Mouse (Mus musculus): ENCODE data around the gene Cox15. TPM values are rescaled to one million over a fixed set of nuclear protein-coding genes. Genes with fewer than 3 reads are reported as not detected.

Gene Cox15
- total and polyA plus RNA-seq, 3 experiments, result 30.2 to 59.1 (median 32.4) TPM

DNA sequence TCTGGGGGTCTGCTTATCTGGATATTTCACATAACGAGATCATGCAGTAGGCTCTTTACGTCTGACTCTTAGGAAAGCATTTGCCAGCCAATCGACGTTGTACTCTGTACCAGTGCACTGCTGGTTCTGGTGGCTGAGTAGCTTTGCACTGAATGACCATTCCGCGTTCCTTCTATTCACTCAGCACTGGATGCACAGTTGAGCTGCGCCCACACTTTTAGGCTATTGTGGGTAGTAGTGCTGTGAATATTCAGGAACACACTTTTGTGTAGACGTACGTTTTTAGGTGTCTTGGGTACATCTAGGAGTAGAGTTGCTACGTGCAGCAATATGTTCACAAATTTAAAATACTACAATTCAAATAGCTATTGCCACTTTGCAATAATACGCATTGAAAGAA is 32.7 kb downstream of the Cox15 start:
- no peaks in the 10 kb centered on the region for H3K27me3 ChIP-seq (ENCODE audit: control insufficient read depth in 1 of 2, insufficient read depth in 2 of 2, low read length in 2 of 2)
- DNase-seq (ENCODE audit: low read depth, low spot score), result no peak
- H3K27ac ChIP-seq (ENCODE audit: control insufficient read depth, low read depth, low read length), result no peak overlapping the region
- H3K4me3 ChIP-seq (ENCODE audit: control insufficient read depth in 1 of 2, insufficient read depth in 1 of 2, low read depth in 2 of 2, low read length in 2 of 2), result no peak overlapping the region
- no peaks in the 10 kb centered on the region for H3K79me2 ChIP-seq (ENCODE audit: control insufficient read depth, insufficient read depth, low read length, poor library complexity)
- H3K36me3 ChIP-seq (ENCODE audit: control insufficient read depth in 1 of 2, insufficient read depth in 2 of 2, low read length in 2 of 2), result no peaks in the 10 kb centered on the region
- no peak for TF ChIP-seq POLR2AphosphoS5 (IDR thresholded peaks at IDR 0.05; ENCODE audit: borderline replicate concordance, low read depth, low read length)
- TF ChIP-seq HCFC1 (IDR thresholded peaks at IDR 0.05; ENCODE audit: low read depth, low read length), result no peak
- no peak for TF ChIP-seq MEF2A (IDR thresholded peaks at IDR 0.05; ENCODE audit: extremely low read depth, insufficient replicate concordance, low read depth, low read length, poor library complexity, severe bottlenecking)
- no peaks in the 10 kb centered on the region for H3K4me1 ChIP-seq (ENCODE audit: control insufficient read depth in 1 of 2, insufficient read depth in 2 of 2, low read length in 2 of 2)
- H3K9me3 ChIP-seq (replicated peaks; ENCODE audit: insufficient read depth, low read length), result no peaks in the 10 kb centered on the region
- no peak overlapping the region for H3K9ac ChIP-seq (ENCODE audit: control insufficient read depth, low read depth, low read length, poor library complexity, severe bottlenecking)

DNA sequence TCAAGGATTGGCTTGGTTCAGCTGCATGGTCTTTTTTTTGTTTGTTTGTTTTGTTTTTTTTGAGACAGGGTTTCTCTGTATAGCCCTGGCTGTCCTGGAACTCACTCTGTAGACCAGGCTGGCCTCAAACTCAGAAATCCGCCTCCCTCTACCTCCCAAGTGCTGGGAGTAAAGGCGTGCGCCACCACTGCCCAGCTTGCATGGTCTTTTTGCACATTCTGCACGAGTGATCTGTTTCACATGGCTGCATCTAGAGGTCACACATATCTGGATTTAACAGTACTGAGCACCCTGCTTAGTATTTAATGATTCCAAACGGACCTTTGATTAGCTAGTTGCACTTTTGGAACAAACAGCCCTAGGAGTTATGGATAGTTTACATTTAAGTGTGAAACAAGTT is 40.8 kb downstream of the Cox15 start:
- H3K27me3 ChIP-seq (ENCODE audit: control insufficient read depth in 1 of 2, insufficient read depth in 2 of 2, low read length in 2 of 2), result no peaks in the 10 kb centered on the region
- no peak overlapping the region for H3K4me3 ChIP-seq (ENCODE audit: control insufficient read depth in 1 of 2, insufficient read depth in 1 of 2, low read depth in 2 of 2, low read length in 2 of 2)
- TF ChIP-seq MEF2A (IDR thresholded peaks at IDR 0.05; ENCODE audit: extremely low read depth, insufficient replicate concordance, low read depth, low read length, poor library complexity, severe bottlenecking) (no peak), ZKSCAN1 (IDR thresholded peaks at IDR 0.05; ENCODE audit: low read depth, low read length) (0 out of 2 replicates have a peak, but pooled peaks have one; percentile 3), MAX (IDR thresholded peaks at IDR 0.05; ENCODE audit: low read length) (no peak), KAT2A (conservative IDR thresholded peaks at IDR 0.05; ENCODE audit: low read depth, low read length) (no peak; the same call in 1 of the 2 replicates), RCOR1 (IDR thresholded peaks at IDR 0.05; ENCODE audit: low read depth, low read length) (no peak), MXI1 (IDR thresholded peaks at IDR 0.05; ENCODE audit: low read depth, low read length) (0 out of 2 replicates have a peak, but pooled peaks have one; percentile 3)
- H3K9me3 ChIP-seq (replicated peaks; ENCODE audit: insufficient read depth, low read length), result no peaks in the 10 kb centered on the region
- no peaks in the 10 kb centered on the region; the same call in 1 of the 2 replicates for H3K79me2 ChIP-seq (ENCODE audit: control insufficient read depth, insufficient read depth, low read length, poor library complexity)
- peak; percentile 29 for DNase-seq (ENCODE audit: low read depth, low spot score)
- H3K4me1 ChIP-seq (ENCODE audit: control insufficient read depth in 1 of 2, insufficient read depth in 2 of 2, low read length in 2 of 2), result peaks cover 7 to 16% of the 10 kb centered on the region in 2 experiments
- H3K27ac ChIP-seq (ENCODE audit: control insufficient read depth, low read depth, low read length), result no peak overlapping the region
- H3K36me3 ChIP-seq (ENCODE audit: control insufficient read depth in 1 of 2, insufficient read depth in 2 of 2, low read length in 2 of 2), result peaks cover 0 to 17% of the 10 kb centered on the region in 2 experiments; a peak in 2 of 4 replicates
- H3K9ac ChIP-seq (ENCODE audit: control insufficient read depth, low read depth, low read length, poor library complexity, severe bottlenecking), result no peak overlapping the region

DNA sequence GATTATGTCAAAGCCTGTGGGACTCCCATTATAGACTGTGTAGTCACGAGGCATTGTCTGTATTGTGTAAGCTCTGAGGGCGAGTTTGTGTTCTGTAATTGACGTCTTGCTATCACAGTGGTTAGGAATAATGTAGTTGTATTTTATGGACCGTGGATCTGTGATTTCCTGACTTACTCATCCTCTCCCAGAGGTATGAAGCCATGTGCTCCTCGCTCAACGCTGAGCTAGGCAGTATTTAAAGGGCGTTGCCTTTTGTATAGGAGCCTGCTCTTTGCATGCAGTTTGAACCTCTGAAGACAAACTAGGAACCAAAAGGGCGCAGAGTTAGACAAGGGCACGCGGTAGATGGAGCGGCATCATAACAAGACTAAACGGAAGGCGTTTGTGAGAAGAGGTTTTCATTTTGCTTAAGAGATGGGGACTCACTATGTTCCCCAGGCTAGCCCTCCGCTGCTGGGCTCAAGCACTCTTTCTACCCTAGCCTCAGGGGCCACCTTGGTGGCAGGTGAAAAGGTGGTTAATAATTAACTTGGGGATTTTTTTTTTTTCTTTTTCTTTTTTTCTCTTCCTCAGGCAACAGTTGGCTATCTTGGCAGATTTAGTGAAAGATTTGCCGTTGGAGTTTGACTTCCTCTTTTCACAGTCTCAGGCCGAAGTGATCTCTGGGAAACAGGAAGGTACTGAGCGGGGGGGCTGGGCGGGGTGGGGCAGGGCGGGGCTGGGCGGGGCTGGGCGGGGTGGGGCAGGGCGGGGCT is 41.5 kb downstream of the Cox15 start:
- DNase-seq (ENCODE audit: low read depth, low spot score), result peak; percentile 92
- Histone ChIP-seq H3K27me3 (ENCODE audit: control insufficient read depth in 1 of 2, insufficient read depth in 2 of 2, low read length in 2 of 2) (no peaks in the 10 kb centered on the region), H3K9me3 (replicated peaks; ENCODE audit: insufficient read depth, low read length) (no peaks in the 10 kb centered on the region), H3K79me2 (ENCODE audit: control insufficient read depth, insufficient read depth, low read length, poor library complexity) (no peaks in the 10 kb centered on the region; the same call in 1 of the 2 replicates), H3K4me1 (ENCODE audit: control insufficient read depth in 1 of 2, insufficient read depth in 2 of 2, low read length in 2 of 2) (peaks cover 7 to 16% of the 10 kb centered on the region in 2 experiments), H3K9ac (ENCODE audit: control insufficient read depth, low read depth, low read length, poor library complexity, severe bottlenecking) (peak overlapping the region; percentile 64), H3K4me3 (ENCODE audit: control insufficient read depth in 1 of 2, insufficient read depth in 1 of 2, low read depth in 2 of 2, low read length in 2 of 2) (peak overlapping the region; percentile 52 to 60), H3K27ac (ENCODE audit: control insufficient read depth, low read depth, low read length) (peak overlapping the region; percentile 98), H3K36me3 (ENCODE audit: control insufficient read depth in 1 of 2, insufficient read depth in 2 of 2, low read length in 2 of 2) (peaks cover 0 to 17% of the 10 kb centered on the region in 2 experiments; a peak in 2 of 4 replicates)
- peak; percentile 78 for TF ChIP-seq HCFC1 (IDR thresholded peaks at IDR 0.05; ENCODE audit: low read depth, low read length)
- no peak for TF ChIP-seq CTCF (IDR thresholded peaks at IDR 0.05 in 2 of 3, conservative IDR thresholded peaks at IDR 0.05 in 1 of 3; ENCODE audit: control insufficient read depth in 1 of 3, insufficient read depth in 1 of 3, low read depth in 2 of 3, low read length in 3 of 3, poor library complexity in 1 of 3, severe bottlenecking in 1 of 3)
- TF ChIP-seq BHLHE40 (IDR thresholded peaks at IDR 0.05; ENCODE audit: borderline replicate concordance, low read depth, low read length), result peak; percentile 38; the same call in 1 of the 2 replicates
- peak; percentile 82; the same call in 1 of the 2 replicates for TF ChIP-seq MXI1 (IDR thresholded peaks at IDR 0.05; ENCODE audit: low read depth, low read length)
- TF ChIP-seq MAX (IDR thresholded peaks at IDR 0.05; ENCODE audit: low read length), result peak; percentile 94
- peak; percentile 98 for TF ChIP-seq CHD1 (IDR thresholded peaks at IDR 0.05; ENCODE audit: low read depth, low read length)
- TF ChIP-seq USF1 (IDR thresholded peaks at IDR 0.05; ENCODE audit: low read depth, low read length), result no peak; the same call in 1 of the 2 replicates
- no peak for TF ChIP-seq USF2 (IDR thresholded peaks at IDR 0.05; ENCODE audit: borderline replicate concordance in 1 of 2, insufficient read depth in 1 of 2, low read depth in 1 of 2, low read length in 2 of 2)
- TF ChIP-seq MEF2A (IDR thresholded peaks at IDR 0.05; ENCODE audit: extremely low read depth, insufficient replicate concordance, low read depth, low read length, poor library complexity, severe bottlenecking), result no peak
- TF ChIP-seq ETS1 (IDR thresholded peaks at IDR 0.05; ENCODE audit: low read depth, low read length), result peak; percentile 75; the same call in 1 of the 2 replicates
- peak; percentile 67 for TF ChIP-seq NELFE (IDR thresholded peaks at IDR 0.05; ENCODE audit: low read depth, low read length)
- TF ChIP-seq TBP (IDR thresholded peaks at IDR 0.05; ENCODE audit: low read depth, low read length), result peak; percentile 79
- TF ChIP-seq GABPA (IDR thresholded peaks at IDR 0.05; ENCODE audit: low read depth, low read length), result no peak
- TF ChIP-seq E2F4 (IDR thresholded peaks at IDR 0.05; ENCODE audit: borderline replicate concordance, low read depth, low read length), result no peak
- no peak for TF ChIP-seq POLR2AphosphoS5 (IDR thresholded peaks at IDR 0.05; ENCODE audit: borderline replicate concordance, low read depth, low read length)
- no peak for TF ChIP-seq SMC3 (IDR thresholded peaks at IDR 0.05; ENCODE audit: low read depth, low read length)
- TF ChIP-seq JUND (IDR thresholded peaks at IDR 0.05; ENCODE audit: low read depth, low read length), result no peak
- TF ChIP-seq SIN3A (IDR thresholded peaks at IDR 0.05; ENCODE audit: low read length), result peak; percentile 73
